Mouse (Mus musculus): ENCODE results near the gene Arhgap45. TPM values are rescaled to one million over a fixed set of nuclear protein-coding genes. Genes with fewer than 3 reads are reported as not detected.
A peak's percentile ranks its signal among the peaks of the same experiment; 100 is the strongest.

Arhgap45 gene
- polyA plus RNA-seq, 1 experiment from 2014 or later = 1.7 TPM

DNA sequence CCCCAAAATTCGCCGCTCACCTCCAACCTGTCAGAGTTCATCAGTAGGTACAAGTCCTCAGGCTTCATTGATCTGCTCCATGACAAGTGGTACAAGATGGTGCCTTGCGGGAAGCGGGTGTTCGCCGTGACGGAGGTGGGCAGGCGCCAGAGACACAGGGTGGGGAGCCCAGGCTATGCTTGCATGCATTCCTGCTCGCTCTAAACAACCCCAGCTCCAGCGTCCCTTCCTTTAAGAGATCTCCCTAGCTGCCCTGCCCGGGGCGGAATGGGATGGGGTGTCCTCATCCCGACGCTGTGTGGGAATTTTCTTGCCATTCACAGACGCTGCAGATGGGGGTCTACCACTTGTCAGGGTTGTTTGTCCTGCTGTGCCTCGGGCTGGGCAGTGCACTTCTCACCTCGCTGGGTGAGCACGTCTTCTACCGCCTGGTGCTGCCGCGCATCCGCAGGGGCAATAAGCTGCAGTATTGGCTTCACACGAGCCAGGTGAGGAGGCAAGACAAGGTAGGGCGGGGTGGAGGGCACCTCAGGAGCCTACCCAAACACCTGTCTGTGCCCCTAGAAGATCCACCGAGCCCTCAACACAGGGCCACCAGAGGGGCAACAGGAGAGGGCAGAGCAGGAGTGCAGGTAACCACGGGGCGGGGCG is 40.3 kb upstream of the Arhgap45 start:
- Histone ChIP-seq H3K9ac (ENCODE audit: low read depth, low read length) (no peak overlapping the region), H3K9me3 (ENCODE audit: control insufficient read depth, low read length) (no peaks in the 10 kb centered on the region), H3K4me3 (ENCODE audit: low read length) (no peak overlapping the region), H3K4me1 (ENCODE audit: control insufficient read depth, insufficient read depth, low read depth, low read length) (peaks cover 4% of the 10 kb centered on the region), H3K4me2 (ENCODE audit: low read length) (no peak overlapping the region), H3K36me3 (ENCODE audit: control insufficient read depth, insufficient read depth, low read length) (peaks cover 46% of the 10 kb centered on the region), H3K27me3 (replicated peaks; ENCODE audit: control insufficient read depth, insufficient read depth, low read length) (peaks cover 11% of the 10 kb centered on the region), H3K27ac (ENCODE audit: low read depth, low read length) (no peak overlapping the region)
- ATAC-seq = no peak
- 87% methylated on average over 28 of the region's 28 CpGs for WGBS

DNA sequence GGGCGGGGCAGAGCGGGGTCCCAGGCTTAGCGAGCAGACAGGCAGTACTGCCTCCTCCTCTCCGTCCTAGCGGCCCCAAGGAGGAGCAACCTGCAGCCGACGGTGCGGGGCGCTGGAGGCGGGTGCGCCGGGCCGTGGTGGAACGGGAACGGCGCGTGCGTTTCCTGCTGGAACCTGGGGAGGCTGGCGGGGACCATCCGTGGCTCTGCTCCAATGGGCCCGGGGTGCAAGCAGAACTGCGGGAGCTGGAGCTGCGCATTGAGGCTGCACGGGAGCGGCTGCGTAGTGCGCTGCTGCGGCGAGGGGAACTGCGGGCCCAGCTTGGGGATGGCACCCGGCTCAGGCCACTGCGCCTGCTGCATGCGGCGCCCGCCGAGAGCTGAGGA is 39.7 kb upstream of the Arhgap45 start:
- Histone ChIP-seq H3K9ac (ENCODE audit: low read depth, low read length) (no peak overlapping the region), H3K4me1 (ENCODE audit: control insufficient read depth, insufficient read depth, low read depth, low read length) (peaks cover 8% of the 10 kb centered on the region), H3K9me3 (ENCODE audit: control insufficient read depth, low read length) (no peaks in the 10 kb centered on the region), H3K27ac (ENCODE audit: low read depth, low read length) (no peak overlapping the region), H3K4me2 (ENCODE audit: low read length) (no peak overlapping the region), H3K36me3 (ENCODE audit: control insufficient read depth, insufficient read depth, low read length) (peaks cover 46% of the 10 kb centered on the region), H3K4me3 (ENCODE audit: low read length) (no peak overlapping the region), H3K27me3 (replicated peaks; ENCODE audit: control insufficient read depth, insufficient read depth, low read length) (peaks cover 6% of the 10 kb centered on the region)
- 73% methylated on average over 35 of the region's 36 CpGs for WGBS
- no peak for ATAC-seq

DNA sequence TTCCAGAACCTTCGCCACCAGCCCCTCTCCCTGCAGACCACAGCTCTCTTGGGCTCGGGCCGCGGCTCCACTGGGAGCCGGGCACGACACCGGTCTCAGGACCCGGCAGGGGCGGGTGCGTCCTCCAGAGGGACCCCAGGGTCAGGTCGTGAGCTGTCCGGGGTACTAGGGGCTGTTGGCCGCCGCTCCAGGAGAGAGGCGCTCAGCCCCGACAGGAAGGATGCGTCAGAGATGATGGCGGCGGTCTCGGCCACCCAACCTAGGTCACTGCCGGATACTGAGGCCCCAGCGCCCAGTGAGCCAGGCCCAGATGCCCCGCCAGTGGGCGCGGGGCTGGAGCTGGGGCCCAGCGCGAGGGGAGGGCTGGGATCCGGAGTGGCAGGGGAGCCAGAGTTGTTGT is 39.1 kb upstream of the Arhgap45 start:
- Histone ChIP-seq H3K27ac (ENCODE audit: low read depth, low read length) (no peak overlapping the region), H3K9ac (ENCODE audit: low read depth, low read length) (no peak overlapping the region), H3K4me3 (ENCODE audit: low read length) (no peak overlapping the region), H3K36me3 (ENCODE audit: control insufficient read depth, insufficient read depth, low read length) (peaks cover 46% of the 10 kb centered on the region), H3K4me1 (ENCODE audit: control insufficient read depth, insufficient read depth, low read depth, low read length) (peaks cover 10% of the 10 kb centered on the region), H3K9me3 (ENCODE audit: control insufficient read depth, low read length) (no peaks in the 10 kb centered on the region), H3K27me3 (replicated peaks; ENCODE audit: control insufficient read depth, insufficient read depth, low read length) (peaks cover 2% of the 10 kb centered on the region), H3K4me2 (ENCODE audit: low read length) (no peak overlapping the region)
- WGBS = 80% methylated on average over 25 of the region's 28 CpGs
- no peak for ATAC-seq

DNA sequence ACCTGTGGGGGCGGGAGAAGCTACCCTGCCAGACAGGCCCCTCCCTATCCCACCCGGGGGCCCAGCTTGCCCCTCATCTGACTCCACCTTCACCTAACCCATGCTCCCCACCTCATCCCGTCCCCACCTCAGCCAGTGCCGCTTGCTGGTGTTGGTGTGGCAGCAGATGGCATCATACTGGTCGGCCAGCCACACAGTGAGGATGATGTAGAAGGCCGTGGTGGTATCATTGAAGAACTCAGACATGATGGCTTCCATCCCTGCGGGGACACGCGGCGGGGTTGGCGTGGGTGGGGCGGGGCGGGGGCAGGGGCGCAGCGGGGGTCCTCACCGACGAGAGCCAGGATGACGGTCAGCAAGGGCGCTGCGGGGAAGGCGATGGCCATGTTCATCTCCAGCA is 38.4 kb upstream of the Arhgap45 start:
- no peak overlapping the region for H3K4me3 ChIP-seq (ENCODE audit: low read length)
- WGBS = 97% methylated on average over 18 of the region's 21 CpGs
- no peak overlapping the region for H3K27ac ChIP-seq (ENCODE audit: low read depth, low read length)
- H3K4me2 ChIP-seq (ENCODE audit: low read length) = no peak overlapping the region
- no peak overlapping the region for H3K9ac ChIP-seq (ENCODE audit: low read depth, low read length)
- H3K36me3 ChIP-seq (ENCODE audit: control insufficient read depth, insufficient read depth, low read length) = peaks cover 46% of the 10 kb centered on the region
- no peaks in the 10 kb centered on the region for H3K9me3 ChIP-seq (ENCODE audit: control insufficient read depth, low read length)
- peaks cover under 1% of the 10 kb centered on the region for H3K27me3 ChIP-seq (replicated peaks; ENCODE audit: control insufficient read depth, insufficient read depth, low read length)
- ATAC-seq = no peak
- peaks cover 17% of the 10 kb centered on the region for H3K4me1 ChIP-seq (ENCODE audit: control insufficient read depth, insufficient read depth, low read depth, low read length)

DNA sequence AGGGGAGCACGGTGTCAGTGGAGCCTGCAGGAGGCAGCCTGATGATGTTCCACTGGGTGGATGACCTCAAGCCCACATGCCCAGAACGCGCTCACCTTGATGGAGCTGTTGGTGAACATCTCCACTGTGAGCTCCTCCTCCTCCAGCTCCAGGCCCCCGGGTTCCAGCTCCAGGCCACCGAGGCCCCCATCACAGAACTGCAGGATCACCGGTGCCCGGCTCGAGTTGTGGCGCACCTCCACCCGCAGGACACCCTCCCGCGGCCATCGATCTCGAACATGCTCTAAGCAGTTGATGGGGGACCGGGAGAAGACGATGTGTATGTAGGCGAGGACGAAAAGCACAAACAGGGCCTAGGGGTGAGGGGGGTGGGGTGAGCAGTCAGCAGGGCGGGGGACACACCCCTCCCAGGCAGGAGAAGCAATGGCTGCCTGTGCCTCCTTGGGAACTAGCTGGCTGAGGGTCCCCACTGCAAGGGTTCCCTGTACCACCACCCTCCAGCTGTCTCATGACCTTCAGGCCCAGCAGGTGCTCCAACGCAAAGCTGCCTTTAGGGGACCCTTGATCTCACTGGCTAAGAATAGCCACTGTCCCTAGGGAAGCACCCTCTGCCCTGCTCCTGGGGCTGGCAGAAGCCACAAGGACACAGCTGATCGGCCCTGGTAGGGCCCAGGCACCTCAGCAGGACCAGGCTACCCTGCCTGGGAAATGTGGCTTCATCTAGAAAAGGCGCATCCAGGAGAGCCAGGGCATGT is 36.9 kb upstream of the Arhgap45 start:
- WGBS = 89% methylated on average over 21 of the region's 22 CpGs
- Histone ChIP-seq H3K9me3 (ENCODE audit: control insufficient read depth, low read length) (no peaks in the 10 kb centered on the region), H3K9ac (ENCODE audit: low read depth, low read length) (no peak overlapping the region), H3K4me3 (ENCODE audit: low read length) (no peak overlapping the region), H3K27ac (ENCODE audit: low read depth, low read length) (no peak overlapping the region), H3K4me1 (ENCODE audit: control insufficient read depth, insufficient read depth, low read depth, low read length) (peaks cover 22% of the 10 kb centered on the region), H3K4me2 (ENCODE audit: low read length) (no peak overlapping the region), H3K27me3 (replicated peaks; ENCODE audit: control insufficient read depth, insufficient read depth, low read length) (no peaks in the 10 kb centered on the region), H3K36me3 (ENCODE audit: control insufficient read depth, insufficient read depth, low read length) (peaks cover 39% of the 10 kb centered on the region)
- no peak for ATAC-seq

DNA sequence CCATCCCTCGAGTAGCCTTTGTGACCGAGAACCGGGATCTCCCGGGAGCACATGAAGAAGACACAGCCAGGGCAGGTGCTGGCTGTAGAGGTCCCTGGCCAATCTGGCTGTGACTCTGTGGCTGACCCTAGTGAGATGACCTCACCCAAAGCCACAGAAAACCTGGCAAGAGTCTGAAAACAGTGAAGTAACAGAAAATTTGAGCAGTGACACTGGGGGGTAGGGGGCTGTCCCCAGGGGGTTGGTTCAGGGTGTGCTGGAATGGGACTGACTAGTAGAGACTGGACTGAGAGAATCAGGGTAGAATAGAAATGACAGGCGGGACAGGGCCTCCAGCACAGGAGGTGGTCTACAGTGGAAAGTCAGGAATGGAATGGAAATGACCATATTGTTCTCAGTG is 33.2 kb upstream of the Arhgap45 start:
- Histone ChIP-seq H3K36me3 (ENCODE audit: control insufficient read depth, insufficient read depth, low read length) (peaks cover 10% of the 10 kb centered on the region), H3K4me1 (ENCODE audit: control insufficient read depth, insufficient read depth, low read depth, low read length) (peaks cover 27% of the 10 kb centered on the region), H3K9me3 (ENCODE audit: control insufficient read depth, low read length) (no peaks in the 10 kb centered on the region), H3K9ac (ENCODE audit: low read depth, low read length) (peak overlapping the region; percentile 93), H3K27ac (ENCODE audit: low read depth, low read length) (peak overlapping the region; percentile 94), H3K27me3 (replicated peaks; ENCODE audit: control insufficient read depth, insufficient read depth, low read length) (peaks cover 6% of the 10 kb centered on the region), H3K4me3 (ENCODE audit: low read length) (peak overlapping the region; percentile 80), H3K4me2 (ENCODE audit: low read length) (peak overlapping the region; percentile 98)
- WGBS = 74% methylated on average over 5 of the region's 5 CpGs
- ATAC-seq = no peak

DNA sequence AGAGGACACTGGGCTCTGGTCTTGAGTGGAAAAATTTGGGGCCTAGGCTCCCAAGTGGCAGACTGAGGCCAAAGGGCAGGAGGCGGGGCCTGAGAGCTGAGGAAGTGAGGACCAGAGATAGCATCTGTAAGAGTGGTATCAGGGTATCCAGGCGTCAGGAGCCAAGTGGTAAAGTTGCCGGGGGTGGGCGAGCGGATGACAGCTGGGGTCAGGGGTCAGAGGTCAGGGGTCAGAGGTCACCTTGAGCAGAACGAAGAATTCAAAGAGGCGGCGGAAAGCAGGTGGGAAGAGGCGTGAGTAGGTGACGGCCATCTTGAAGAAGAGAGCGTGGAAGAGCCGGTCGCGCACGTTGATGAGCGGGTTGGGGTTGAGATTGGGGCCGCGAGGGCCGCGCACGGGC is 32.8 kb upstream of the Arhgap45 start:
- peak overlapping the region; percentile 93 for H3K9ac ChIP-seq (ENCODE audit: low read depth, low read length)
- peaks cover 31% of the 10 kb centered on the region for H3K4me1 ChIP-seq (ENCODE audit: control insufficient read depth, insufficient read depth, low read depth, low read length)
- ATAC-seq = no peak
- WGBS = under 1% methylated on average over 18 of the region's 21 CpGs
- peak overlapping the region; percentile 80 for H3K4me3 ChIP-seq (ENCODE audit: low read length)
- peak overlapping the region; percentile 98 for H3K4me2 ChIP-seq (ENCODE audit: low read length)
- H3K27ac ChIP-seq (ENCODE audit: low read depth, low read length) = peak overlapping the region; percentile 94
- peaks cover 10% of the 10 kb centered on the region for H3K27me3 ChIP-seq (replicated peaks; ENCODE audit: control insufficient read depth, insufficient read depth, low read length)
- H3K9me3 ChIP-seq (ENCODE audit: control insufficient read depth, low read length) = no peaks in the 10 kb centered on the region
- H3K36me3 ChIP-seq (ENCODE audit: control insufficient read depth, insufficient read depth, low read length) = peaks cover 5% of the 10 kb centered on the region

DNA sequence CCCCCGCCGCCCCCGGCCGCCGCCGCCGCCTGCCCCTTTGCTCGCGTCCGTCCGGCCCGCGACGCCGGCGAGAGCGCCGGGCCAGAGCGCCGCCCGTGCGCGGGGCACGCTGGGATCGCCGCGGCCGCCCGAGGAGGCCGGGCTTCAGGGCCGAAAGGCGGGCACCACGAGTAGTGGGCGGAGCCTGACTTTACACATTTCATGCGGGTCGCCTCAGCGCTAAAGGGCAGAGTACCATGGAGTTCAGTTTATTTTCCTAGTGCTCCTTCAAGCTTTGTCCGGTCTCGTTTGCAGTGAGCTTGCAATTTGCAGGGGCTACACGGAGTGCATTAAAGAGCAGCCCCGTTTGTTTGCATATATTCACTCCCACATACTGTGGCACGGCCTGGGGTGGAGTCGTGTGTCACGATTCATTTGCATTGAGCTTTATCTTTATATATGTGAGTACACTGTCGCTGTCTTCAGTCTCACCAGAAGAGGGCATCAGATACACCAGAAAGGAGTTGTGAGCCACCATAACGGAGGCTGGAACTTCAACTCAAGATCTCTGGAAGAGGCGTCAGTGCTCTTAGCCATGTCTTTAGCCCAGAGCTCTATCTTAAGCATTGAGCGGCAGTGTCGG is 32.1 kb upstream of the Arhgap45 start, which contains the start of gene Tmem259:
Gene Tmem259, minus strand, starts transcription at position 136 of the 622 bp plus-strand sequence.
- WGBS = under 1% methylated on average over 31 of the region's 49 CpGs
- Histone ChIP-seq H3K4me2 (ENCODE audit: low read length) (peak within 1 kb of the TSS; percentile 98), H3K36me3 (ENCODE audit: control insufficient read depth, insufficient read depth, low read length) (no peaks in the 10 kb centered on the region), H3K27me3 (replicated peaks; ENCODE audit: control insufficient read depth, insufficient read depth, low read length) (peaks cover 16% of the 10 kb centered on the region), H3K9ac (ENCODE audit: low read depth, low read length) (peak within 1 kb of the TSS; percentile 93), H3K4me1 (ENCODE audit: control insufficient read depth, insufficient read depth, low read depth, low read length) (peaks cover 31% of the 10 kb centered on the region), H3K4me3 (ENCODE audit: low read length) (peak within 1 kb of the TSS; percentile 80), H3K27ac (ENCODE audit: low read depth, low read length) (peak within 1 kb of the TSS; percentile 94), H3K9me3 (ENCODE audit: control insufficient read depth, low read length) (no peaks in the 10 kb centered on the region)
- ATAC-seq = peak; percentile 83

DNA sequence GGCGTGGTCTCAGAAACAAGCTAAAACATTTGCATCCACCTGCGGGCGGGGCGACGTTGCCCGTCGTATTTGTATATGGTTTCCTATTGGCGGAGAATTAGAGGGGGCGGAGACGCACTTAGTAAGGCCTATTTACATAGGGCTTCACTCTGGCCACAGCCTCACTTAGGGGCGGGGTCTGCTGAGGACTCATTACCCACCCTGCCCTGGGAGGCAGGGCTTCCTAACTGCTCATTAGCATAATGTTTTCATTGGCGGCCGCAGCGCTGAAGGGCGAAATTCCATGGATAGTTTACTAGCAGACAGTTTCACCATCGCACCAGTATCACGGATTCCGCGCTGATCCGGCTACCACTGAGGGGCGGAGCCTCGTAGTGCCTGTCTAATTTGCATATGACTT is 31.6 kb upstream of the Arhgap45 start:
- peak; percentile 94 for ATAC-seq
- H3K27ac ChIP-seq (ENCODE audit: low read depth, low read length) = peak overlapping the region; percentile 94
- no peaks in the 10 kb centered on the region for H3K9me3 ChIP-seq (ENCODE audit: control insufficient read depth, low read length)
- peaks cover 22% of the 10 kb centered on the region for H3K27me3 ChIP-seq (replicated peaks; ENCODE audit: control insufficient read depth, insufficient read depth, low read length)
- H3K9ac ChIP-seq (ENCODE audit: low read depth, low read length) = peak overlapping the region; percentile 93
- H3K36me3 ChIP-seq (ENCODE audit: control insufficient read depth, insufficient read depth, low read length) = no peaks in the 10 kb centered on the region
- WGBS = under 1% methylated on average over 22 of the region's 22 CpGs
- H3K4me2 ChIP-seq (ENCODE audit: low read length) = peak overlapping the region; percentile 98
- H3K4me3 ChIP-seq (ENCODE audit: low read length) = peak overlapping the region; percentile 80
- H3K4me1 ChIP-seq (ENCODE audit: control insufficient read depth, insufficient read depth, low read depth, low read length) = peaks cover 31% of the 10 kb centered on the region

Measured in hindbrain, embryonic 16.5 days (tissue).